Mouse (Mus musculus) testis, postnatal 10 days (tissue): ENCODE data around the gene Nr2e1.

Experiments used
- DNase-seq: peaks from one replicate; pipeline ENCODE4 v3.0.0; 2021; ENCODE audit warnings: low spot score

Nr2e1 gene

DNA sequence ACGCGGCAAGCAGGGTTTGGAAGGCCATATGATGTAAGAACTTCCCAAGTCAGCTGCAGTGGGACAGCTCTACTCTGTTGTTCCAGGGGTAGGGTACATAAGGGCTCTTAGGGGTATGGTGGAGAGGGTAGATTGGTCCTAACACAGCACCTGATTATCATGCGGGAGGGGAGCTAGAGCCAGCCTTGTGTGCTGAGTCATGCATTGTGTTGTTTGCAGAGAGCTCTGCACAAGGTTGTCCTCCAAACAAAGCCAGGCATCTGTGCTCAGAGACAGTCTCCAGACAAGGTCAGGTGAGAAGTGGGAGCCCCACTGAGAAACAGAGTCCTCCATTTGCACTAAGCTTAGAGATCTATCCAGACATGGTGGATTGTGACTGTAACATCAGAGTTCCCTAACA is 36.9 kb downstream of the Nr2e1 start:
- no peak for DNase-seq

- no peak for DNase-seq
Measured at GRCm38 (mm10) chr10:42545707-42546503, 37.5 kb downstream of the Nr2e1 start.

- DNase-seq, result no peak
Measured at GRCm38 (mm10) chr10:42537571-42538316, 45.7 kb downstream of the Nr2e1 start.

DNA sequence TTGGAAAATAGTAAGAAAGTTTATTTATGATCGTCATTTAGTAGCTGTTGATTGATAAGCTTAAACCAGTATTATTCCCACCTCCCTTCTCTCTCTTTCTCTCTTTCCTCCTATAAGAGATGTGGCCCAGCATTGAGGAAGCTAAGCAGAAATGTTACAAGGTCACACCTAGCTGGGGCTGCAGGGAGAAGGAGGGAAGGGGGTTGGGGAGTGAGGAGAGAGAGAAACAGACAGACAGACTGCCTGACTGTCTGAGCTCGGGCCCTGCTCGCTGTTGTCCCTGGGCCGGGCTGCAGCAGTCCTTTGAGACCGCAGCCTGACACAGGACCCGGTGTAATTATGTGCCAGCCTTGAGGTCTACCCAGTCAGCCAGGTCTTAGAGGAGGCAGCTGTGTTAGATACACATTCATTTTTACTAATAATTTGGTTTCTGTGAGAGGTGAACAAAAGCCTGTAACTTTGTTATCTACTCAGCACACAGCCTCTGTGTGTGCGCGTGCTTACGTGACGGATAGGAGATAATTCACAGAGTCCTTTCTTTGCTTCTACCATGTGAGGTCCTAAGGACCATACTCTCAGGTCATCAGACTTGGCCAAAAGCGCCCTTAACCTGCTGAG is 49.5 kb downstream of the Nr2e1 start:
- DNase-seq, result no peak

- no peak for DNase-seq
Measured at GRCm38 (mm10) chr10:42525682-42526081, 57.8 kb downstream of the Nr2e1 start.

DNA sequence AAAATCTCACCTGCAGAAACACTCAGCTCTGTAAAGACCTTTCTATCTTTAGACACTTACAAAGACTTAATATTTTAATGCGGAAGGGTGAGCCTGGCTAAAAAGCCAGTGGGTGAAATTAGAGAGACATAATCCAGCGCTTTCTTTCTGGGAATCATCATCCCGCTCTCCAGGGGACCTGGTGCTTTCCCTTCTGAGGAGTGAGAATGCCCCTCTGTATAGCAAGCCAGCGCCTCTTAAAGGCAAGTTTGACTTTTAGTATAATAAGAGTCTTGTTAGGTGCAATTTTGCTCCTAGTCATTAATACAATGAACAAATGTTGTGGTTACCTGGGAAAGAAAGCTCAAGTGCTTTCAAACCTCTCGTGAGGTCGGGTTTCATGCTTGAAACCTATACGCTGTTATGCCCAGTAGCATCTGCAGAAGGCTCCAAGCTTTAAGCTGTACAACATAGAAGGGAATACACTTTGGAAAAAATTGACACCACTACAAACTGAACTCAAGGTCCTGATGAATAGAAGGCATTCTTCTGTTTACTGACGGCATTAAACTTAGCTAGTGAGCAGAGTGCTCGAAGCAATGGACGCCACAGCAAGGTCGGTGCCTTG is 59.8 kb downstream of the Nr2e1 start:
- no peak for DNase-seq

DNA sequence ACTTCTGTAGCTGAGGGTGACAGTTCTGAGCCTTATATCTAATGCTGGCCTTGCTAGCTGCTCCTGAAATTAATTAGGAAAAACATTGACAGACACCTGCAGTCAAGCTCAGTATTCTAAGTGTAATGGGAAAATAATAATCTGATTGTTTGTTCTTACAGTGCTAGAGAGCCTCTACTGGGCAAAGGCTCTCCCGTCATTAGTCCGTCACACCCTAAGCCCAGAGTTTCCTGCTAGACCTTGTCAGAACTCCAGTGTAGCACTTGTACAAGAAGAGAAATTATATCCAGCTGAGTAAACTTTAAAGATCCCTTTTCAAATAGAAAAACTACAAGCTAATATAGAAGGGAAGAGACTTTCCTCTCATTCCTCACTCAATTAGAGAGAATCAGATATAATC is 60.5 kb downstream of the Nr2e1 start:
- DNase-seq, result no peak

DNA sequence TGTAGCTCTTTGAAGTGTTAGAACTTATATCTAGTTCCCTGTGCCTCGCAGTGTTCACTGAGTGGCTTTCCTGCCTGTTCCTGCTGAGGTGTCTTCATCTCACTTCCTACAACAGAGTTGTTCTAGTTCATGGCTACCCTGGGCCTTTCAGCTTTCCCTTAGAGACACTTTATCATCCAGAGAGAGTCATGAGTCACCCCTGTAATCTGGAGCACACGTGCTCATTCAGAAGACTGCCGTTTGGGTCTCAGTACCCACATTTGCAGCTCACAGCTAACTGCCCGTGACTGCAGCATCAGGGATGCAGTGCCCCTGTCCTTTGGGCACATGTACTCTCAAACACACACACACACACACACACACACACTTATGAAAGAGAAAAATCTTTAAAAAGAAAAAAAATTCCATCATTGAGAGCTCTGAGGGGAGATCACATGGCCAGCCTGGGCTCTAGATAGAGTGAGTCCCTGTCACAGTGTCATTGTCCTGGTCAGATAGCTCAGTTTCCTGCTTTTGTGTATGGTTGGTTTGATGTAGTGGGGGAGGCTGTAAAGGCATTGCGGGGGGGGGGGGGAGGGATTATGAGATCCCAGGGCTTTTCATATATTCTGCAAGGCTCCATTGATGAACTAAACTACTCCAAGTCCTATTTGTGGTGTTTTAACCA is 62.0 kb downstream of the Nr2e1 start:
- DNase-seq, result no peak

DNA sequence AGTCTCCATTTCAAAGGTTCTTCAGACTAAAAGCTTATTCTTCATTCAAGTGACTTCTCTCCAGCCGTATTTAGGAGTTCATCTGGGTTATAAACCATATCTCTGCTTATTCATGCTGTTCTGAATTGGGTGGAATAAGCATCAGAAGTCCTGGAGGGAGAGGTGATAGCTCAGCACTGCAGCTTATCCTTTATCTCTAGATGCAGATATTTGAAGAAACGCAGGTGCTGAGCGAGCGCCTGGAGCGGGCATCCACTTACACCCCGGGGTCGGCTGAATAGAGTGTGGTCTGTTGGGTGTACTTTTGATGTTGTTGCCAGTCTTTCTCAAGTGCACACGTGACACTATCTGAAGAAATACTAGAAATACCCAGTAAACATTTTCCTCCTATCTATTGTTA is 65.1 kb downstream of the Nr2e1 start:
- DNase-seq, result no peak

GRCm38 (mm10) chr10:42514125-42514524 is 69.3 kb downstream of the Nr2e1 start:
- DNase-seq, result no peak
